Mouse (Mus musculus): ENCODE results near the gene Macf1.

Macf1 gene

DNA sequence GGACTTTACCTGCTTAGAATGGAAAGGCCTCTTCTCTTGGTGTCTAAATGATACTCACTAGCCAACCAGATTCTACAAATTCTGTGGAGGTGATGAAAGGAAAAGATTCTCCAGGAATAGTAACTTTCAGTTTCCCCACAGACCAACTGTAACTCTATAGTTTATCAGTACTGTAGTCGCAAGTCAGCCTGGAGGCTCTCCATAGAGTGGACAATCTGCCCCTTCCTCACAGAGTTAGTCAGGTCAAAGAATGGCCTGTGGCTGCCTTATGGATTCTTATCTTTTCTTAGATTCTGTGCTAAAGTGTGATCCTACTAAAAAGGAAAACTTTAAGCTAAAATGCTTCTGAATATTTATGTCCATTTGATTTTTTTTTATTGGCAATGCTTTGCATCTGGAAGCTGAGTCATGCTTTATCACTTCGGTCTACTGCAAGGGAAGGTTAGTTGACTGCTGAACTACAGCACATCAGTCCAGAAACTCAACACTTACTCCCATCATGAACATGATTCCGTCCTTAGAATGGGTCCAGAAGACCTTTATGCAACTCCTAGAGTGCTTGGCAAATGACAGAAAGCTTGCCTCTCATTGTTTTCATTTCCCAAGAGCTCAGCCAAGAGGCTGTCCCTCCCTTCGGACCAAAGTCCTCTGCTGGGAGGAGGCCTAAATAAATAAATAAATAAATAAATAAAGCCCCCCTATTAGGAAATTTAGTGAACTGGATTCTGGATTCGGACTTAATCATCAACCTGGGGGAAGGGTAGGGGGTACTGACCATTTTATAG lies 256.1 kb downstream of the Macf1 start:
- no peak for DNase-seq

DNA sequence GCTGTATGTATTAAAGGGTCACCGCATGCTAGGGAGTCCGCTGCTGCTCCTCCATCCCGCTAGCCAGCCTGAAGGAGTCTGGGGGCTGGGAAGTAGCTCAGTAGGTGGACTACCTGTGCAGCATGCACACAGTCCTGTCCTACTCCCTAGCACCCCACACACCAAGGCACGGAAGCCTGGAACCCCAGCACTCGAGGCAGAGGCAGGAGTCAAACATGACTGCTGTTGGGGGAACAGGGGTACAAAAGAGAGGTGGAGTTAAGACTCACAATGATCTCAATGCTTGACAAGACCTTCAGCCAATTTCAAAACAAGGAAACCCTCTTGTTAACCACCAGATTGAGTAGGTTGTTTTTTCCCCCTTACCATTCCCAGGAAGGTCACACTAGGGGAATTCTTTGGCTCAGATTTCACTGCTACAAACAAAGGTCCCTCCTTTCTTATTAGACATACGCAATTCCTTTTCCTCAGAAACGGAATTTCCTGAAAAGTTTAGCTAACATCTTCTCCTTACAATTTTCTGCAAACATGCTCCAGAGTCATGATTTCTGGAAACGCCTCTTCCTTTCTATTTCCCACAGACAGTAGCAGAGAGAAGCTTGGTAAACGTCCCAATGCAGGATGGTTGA lies 256.8 kb downstream of the Macf1 start:
- no peak for DNase-seq

DNA sequence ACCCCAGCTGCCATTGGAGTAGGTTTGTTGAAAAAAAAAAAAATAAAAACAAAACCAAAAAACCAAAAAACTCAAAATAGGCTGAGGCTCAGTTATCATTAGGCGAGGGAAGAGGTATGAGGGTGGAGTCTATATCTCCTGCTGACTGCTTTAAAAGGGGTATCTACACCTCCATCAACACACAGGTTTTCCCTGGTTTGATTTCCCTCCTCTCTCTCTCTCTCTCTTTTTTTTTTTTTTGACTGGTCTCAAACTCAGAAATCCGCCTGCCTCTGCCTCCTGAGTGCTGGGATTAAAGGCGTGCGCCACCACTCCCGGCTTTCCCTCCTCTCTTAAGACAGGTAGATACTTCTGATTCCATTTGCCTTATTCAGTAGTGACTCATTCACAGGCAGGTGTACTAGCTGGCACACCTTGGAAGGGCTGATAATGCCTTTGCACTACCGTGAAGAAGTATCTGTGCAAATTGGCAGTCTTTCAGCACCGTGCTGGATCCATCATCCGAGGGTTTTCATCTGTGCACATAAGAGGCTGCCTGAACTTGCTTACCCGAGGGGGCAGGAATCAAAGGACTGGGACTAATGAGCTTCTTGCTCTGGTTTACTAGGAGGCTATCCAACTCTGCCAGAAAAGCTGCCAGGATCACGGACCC lies 257.6 kb downstream of the Macf1 start:
- DNase-seq = no peak

DNA sequence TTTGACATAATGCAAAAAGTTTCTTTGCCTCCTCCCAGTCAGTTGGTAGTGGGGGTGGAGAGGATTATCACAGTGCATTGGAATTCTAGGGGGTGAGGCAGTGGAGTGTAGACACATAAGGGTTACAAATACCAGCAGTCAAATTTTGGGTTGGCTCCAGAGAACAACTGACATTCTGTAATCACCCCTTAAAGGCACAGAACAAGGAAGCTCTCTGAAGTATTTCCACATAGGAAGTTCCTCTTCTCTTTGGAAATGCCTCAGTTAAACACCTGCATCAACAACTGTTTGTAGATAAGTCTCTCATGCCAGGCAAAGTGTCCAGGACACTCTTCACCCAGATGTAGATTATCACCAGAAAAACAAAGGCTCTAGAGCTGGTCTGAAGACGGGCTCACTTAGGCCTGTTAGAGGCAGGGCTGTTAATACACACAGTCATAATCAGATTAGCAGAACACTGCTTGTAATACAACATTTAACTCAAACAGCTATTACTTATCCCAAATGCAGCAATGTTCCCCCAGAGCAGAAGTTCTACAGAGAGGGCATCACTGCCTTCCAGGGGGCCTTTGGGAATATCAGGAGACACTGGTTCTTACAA lies 258.4 kb downstream of the Macf1 start:
- DNase-seq = no peak

- DNase-seq = no peak
Observed at GRCm38 (mm10) chr4:123424050-123424449, 260.1 kb downstream of the Macf1 start.

- no peak for DNase-seq
Observed at GRCm38 (mm10) chr4:123422828-123423227, 261.3 kb downstream of the Macf1 start.

GRCm38 (mm10) chr4:123418032-123418431 lies 266.1 kb downstream of the Macf1 start:
- DNase-seq = no peak

DNA sequence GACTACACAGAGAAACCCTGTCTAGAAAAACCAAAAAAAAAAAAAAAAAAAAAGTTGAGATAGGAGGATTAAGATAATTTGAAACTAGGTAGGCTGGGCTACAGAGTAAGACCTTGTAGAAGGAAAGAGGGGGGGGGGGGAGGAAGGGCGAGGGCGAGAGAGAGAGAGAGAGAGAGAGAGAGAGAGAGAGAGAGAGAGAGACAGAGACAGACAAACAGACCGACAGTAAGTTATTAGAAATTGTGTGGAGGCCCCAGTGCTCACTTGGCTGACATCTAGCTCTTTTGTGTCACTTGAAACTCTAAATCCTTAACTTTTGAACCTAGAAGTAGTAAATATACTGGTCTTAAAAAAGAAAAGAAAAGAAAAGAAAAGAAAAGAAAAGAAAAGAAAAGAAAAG lies 266.7 kb downstream of the Macf1 start:
- no peak for DNase-seq

- no peak for DNase-seq
Observed at GRCm38 (mm10) chr4:123416829-123417228, 267.3 kb downstream of the Macf1 start.

DNA sequence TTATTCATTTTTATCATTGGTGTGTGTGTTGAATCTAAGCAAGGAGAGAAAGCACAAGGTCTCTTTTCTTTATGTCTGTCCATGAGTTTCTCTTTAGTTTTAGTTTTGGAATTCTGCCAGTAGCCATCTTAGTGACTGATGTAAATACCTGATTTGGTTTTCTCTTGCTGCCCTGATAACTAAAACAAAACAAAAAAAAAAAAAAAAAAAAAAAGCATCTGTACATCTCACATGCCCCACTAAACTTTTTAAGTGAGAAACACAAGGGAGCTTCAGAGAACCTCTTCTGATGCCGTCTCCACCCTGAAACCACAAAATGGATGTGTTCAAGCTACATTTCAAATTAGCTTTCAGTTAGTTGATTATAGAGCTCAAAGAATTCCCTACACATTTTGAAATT lies 268.6 kb downstream of the Macf1 start:
- DNase-seq = no peak

GRCm38 (mm10) chr4:123413876-123414275 lies 270.3 kb downstream of the Macf1 start:
- DNase-seq = no peak

DNA sequence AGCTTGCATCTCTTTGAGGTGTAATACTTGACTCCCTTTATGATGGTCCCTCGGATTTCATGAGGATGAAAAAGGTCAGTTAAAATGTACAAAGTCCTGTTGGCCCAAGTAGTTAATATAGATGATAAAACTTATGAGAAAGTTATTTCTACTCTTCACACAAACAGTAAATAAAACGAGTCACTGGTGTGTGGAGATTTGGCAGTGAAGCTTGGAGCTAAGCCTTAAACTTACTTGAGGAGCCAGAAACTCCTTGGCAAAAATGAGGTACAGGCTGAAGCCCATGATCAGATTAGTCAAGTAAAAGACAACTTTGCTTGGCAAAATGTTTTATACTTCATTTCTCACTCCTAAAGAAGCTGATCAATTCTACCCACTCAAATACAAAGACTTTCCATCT lies 271.2 kb downstream of the Macf1 start:
- DNase-seq = no peak

DNA sequence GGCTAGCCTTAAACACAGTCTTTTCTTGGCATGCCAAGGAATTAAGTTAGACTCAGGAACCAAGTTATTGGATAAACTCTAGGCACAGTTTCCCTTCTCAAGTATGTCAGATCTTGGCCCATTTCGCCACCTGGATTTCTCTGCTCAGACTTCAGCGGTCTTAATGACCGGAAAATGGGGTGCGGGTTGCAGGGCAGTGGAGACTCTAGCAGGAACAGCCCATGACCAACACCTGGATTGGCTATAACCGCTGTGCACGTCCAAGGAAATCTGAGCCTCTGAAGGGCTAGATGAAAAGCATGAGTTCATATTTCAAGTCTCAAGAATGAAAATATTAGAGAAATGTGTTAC lies 271.7 kb downstream of the Macf1 start:
- no peak for DNase-seq

DNA sequence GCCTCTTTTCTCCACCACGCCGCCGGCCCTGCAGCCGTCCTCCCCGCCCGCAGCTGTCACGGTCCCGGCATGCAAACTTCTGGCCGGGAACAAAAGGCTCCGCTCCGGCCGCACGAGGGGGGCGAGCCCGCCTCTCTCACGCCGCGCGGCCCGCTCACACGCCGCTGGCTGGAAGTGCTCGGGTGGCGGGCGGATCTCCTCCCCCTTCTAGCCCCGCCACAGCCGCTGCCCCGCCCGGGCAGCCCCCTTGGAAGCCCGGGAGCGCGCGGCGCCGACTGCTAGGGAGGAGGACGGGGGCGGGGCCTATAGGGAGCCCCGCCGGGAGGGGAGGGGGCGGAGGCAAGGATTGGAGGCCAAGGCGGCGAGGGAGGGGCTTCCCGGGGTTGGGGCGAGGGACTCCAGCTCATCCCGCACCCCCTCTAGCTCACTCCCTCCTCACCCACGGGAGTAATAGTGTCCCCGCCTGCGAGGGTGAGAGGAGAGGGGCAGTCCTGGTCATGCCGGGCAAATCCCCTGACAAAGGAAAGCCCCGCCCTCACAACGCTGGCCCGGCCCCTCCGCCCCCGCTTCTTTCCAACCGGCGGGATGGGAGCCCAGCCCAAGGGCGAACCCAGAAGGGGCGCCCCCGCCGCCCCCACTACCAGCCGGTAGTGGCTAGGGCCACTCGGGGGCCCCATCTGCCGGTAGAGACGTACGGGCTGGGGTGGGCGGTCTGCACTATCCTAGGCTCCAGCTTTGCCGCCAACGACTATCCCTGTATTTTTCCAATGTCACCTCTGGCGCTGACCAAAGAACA lies 272.2 kb downstream of the Macf1 start:
- peak; percentile 80 for DNase-seq

- DNase-seq = peak; percentile 48
Observed at GRCm38 (mm10) chr4:123411006-123411731, 273.0 kb downstream of the Macf1 start.

GRCm38 (mm10) chr4:123409752-123410151 lies 274.4 kb downstream of the Macf1 start:
- peak; percentile 27 for DNase-seq

GRCm38 (mm10) chr4:123409034-123409692 lies 275.0 kb downstream of the Macf1 start:
- no peak for DNase-seq

- DNase-seq = no peak
Observed at GRCm38 (mm10) chr4:123407792-123408191, 276.4 kb downstream of the Macf1 start.

DNA sequence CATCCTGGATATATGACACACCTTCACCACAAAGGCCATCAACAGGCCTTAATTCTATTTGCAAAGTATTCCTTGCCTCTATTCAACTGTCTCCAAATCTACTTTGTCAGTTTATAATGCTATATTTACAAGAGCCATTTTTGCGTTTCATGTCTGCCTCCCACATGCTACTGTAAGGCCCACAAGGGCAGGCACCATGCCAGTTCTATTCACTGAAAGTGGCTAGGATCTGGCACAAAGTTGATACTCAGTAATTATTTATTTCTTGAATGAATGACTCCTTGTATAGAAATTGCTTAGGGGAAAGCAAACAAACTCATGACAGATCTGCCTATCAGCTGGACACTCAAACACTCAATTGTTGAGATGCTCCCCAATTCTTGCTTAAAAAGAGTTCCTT lies 280.1 kb downstream of the Macf1 start:
- DNase-seq = peak; percentile 19

DNA sequence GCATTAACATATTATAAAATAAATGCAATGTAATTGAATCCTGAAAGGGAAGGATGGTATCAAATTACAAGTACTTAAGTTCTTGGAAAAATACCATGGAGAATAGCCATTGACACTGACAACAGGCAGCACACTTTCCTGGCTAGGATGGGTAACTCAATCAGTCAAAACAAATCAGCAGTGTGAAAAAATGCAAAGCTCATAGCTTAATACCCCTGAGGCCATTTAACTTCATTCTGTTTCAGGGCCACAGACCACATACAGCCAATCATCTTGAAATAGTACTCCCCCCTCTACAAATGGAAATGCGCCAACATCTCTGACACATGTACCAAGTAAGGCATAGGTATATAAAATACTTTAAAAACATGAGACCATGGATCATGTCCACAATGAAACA lies 281.9 kb downstream of the Macf1 start:
- DNase-seq = no peak

DNA sequence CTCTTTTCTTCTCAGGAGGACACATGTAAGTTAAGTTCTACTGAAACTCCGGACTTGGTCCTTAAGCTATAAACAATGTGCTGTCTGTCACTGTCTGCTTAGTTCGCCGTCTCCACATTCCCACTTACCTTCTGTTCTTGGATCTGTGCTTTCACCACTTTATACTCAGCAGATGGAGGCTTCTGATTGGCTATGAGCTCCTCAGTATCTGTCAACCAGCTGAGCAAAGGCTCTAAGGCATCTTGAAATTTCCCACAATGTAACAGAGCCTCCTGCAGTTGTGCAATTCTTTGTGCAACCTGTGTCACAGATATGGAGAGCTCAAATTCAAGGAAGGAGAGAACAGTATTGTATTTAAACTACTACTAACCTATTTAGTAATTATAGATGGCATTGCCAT lies 282.9 kb downstream of the Macf1 start:
- no peak for DNase-seq
